ENCODE assay signal across 9 mouse cellular contexts in genomic region chr6:83161442-83161841, GRCm38 (mm10). TPM values are rescaled to one million over a fixed set of nuclear protein-coding genes. Genes with fewer than 3 reads are reported as not detected.
DNase-seq lines count a peak whose midpoint lies in the region; ATAC-seq and TF ChIP-seq lines count a peak whose summit lies in the region.
"Had no signal": no experiment of that assay in that cellular context is flagged by ENCODE, and none has a peak within 500 bp of the region (broad histone marks: within the 10 kb centered on the region; RNA-seq: fewer than 3 reads in every experiment).

No protein-coding gene starts in this region.

- TF ChIP-seq EP300 in liver, embryonic 14.5 days (IDR thresholded peaks at IDR 0.05; ENCODE audit: low read depth), result no peak

- WGBS in heart, embryonic 11.5 days (ENCODE audit: insufficient replicate concordance), result 5% methylated on average over 19 of the region's 19 CpGs
- 10% methylated on average over 19 of the region's 19 CpGs for WGBS in forebrain, postnatal 0 days
- 11% methylated on average over 19 of the region's 19 CpGs for WGBS in liver, embryonic 14.5 days (ENCODE audit: insufficient replicate concordance)

- no peaks in the 10 kb centered on the region for H3K9me3 ChIP-seq in heart, embryonic 11.5 days (replicated peaks; ENCODE audit: control insufficient read depth, low read length)
- H3K9me3 ChIP-seq in E14TG2a.4 (ENCODE audit: low read length), result no peaks in the 10 kb centered on the region
- no peaks in the 10 kb centered on the region for H3K9me3 ChIP-seq in forebrain, postnatal 0 days (ENCODE audit: low read length)
- H3K9me3 ChIP-seq in liver, embryonic 14.5 days (ENCODE audit: control insufficient read depth, low read length), result no peaks in the 10 kb centered on the region

- no peak overlapping the region; the same call in 1 of the 2 replicates for H3K9ac ChIP-seq in heart, embryonic 11.5 days (ENCODE audit: low read depth, low read length)
- no peak overlapping the region for H3K9ac ChIP-seq in forebrain, postnatal 0 days
- no peak overlapping the region for H3K9ac ChIP-seq in liver, embryonic 14.5 days (replicated peaks)

- peak overlapping the region; percentile 76 for H3K4me2 ChIP-seq in heart, embryonic 11.5 days
- H3K4me2 ChIP-seq in forebrain, postnatal 0 days (ENCODE audit: low read depth), result peak overlapping the region; percentile 39
- H3K4me2 ChIP-seq in liver, embryonic 14.5 days (ENCODE audit: low read depth), result peak overlapping the region; percentile 52

- no peak for ATAC-seq in heart, embryonic 11.5 days (replicated peaks; ENCODE audit: insufficient number of reproducible peaks, low FRiP score, low TSS enrichment)
- no peak for ATAC-seq in forebrain, postnatal 0 days
- ATAC-seq in liver, embryonic 14.5 days (ENCODE audit: insufficient read depth), result no peak

- TF ChIP-seq CTCF in E14TG2a.4 (conservative IDR thresholded peaks at IDR 0.05; ENCODE audit: low read length), result no peak
- no peak for TF ChIP-seq CTCF in forebrain, postnatal 0 days (IDR thresholded peaks at IDR 0.05; ENCODE audit: low read depth)
- TF ChIP-seq CTCF in liver, embryonic 14.5 days (IDR thresholded peaks at IDR 0.05; ENCODE audit: low read depth), result no peak

- H3K36me3 ChIP-seq in heart, embryonic 11.5 days (ENCODE audit: control insufficient read depth, insufficient read depth, low read length), result no peaks in the 10 kb centered on the region
- no peaks in the 10 kb centered on the region for H3K36me3 ChIP-seq in E14TG2a.4 (ENCODE audit: insufficient read depth, low read length)
- H3K36me3 ChIP-seq in forebrain, postnatal 0 days (ENCODE audit: insufficient read depth), result no peaks in the 10 kb centered on the region
- H3K36me3 ChIP-seq in liver, embryonic 14.5 days (replicated peaks; ENCODE audit: control insufficient read depth, insufficient read depth, low read depth), result no peaks in the 10 kb centered on the region

- peaks cover 15% of the 10 kb centered on the region for H3K4me1 ChIP-seq in heart, embryonic 11.5 days (ENCODE audit: control insufficient read depth, insufficient read depth, low read length)
- peaks cover 30% of the 10 kb centered on the region for H3K4me1 ChIP-seq in E14TG2a.4 (replicated peaks; ENCODE audit: low read depth, low read length)
- peaks cover 8% of the 10 kb centered on the region for H3K4me1 ChIP-seq in forebrain, postnatal 0 days (ENCODE audit: insufficient read depth)
- peaks cover 5 to 7% of the 10 kb centered on the region in 2 experiments for H3K4me1 ChIP-seq in liver, embryonic 14.5 days (replicated peaks; ENCODE audit: control insufficient read depth in 2 of 2, insufficient read depth in 2 of 2, low read length in 1 of 2)

- no peak for DNase-seq in heart, postnatal 10 days
- DNase-seq in forebrain, postnatal 0 days, result no peak
- no peak for DNase-seq in liver, embryonic 14.5 days (ENCODE audit: low read depth in 3 of 3, low spot score in 3 of 3)
- DNase-seq in cerebellum, adult 18-20 months, result no peak
- DNase-seq in cerebellum, postnatal 14 days, result no peak
- DNase-seq in layer of hippocampus, postnatal 25 days (ENCODE audit: extremely low spot score in 1 of 2, low spot score in 1 of 2), result no peak
- DNase-seq: adrenal gland, postnatal 25 days had no signal

- peaks cover 29% of the 10 kb centered on the region for H3K27me3 ChIP-seq in heart, embryonic 11.5 days (ENCODE audit: control insufficient read depth, insufficient read depth, low read length)
- peaks cover 45% of the 10 kb centered on the region for H3K27me3 ChIP-seq in E14TG2a.4 (ENCODE audit: insufficient read depth, low read length)
- peaks cover 22% of the 10 kb centered on the region for H3K27me3 ChIP-seq in forebrain, postnatal 0 days (ENCODE audit: insufficient read depth, low read length)
- H3K27me3 ChIP-seq in liver, embryonic 14.5 days (ENCODE audit: control insufficient read depth, insufficient read depth, low read length), result peaks cover 39% of the 10 kb centered on the region

- H3K27ac ChIP-seq in heart, embryonic 11.5 days (ENCODE audit: low read depth, low read length), result no peak overlapping the region
- H3K27ac ChIP-seq in forebrain, postnatal 0 days (ENCODE audit: low read depth, low read length), result no peak overlapping the region
- H3K27ac ChIP-seq in liver, embryonic 14.5 days, result no peak overlapping the region

- peak overlapping the region; percentile 43 for H3K4me3 ChIP-seq in heart, embryonic 11.5 days (ENCODE audit: low read depth, low read length)
- peak overlapping the region; percentile 78 for H3K4me3 ChIP-seq in E14TG2a.4 (replicated peaks; ENCODE audit: low read length)
- no peak overlapping the region; the same call in 1 of the 2 replicates for H3K4me3 ChIP-seq in forebrain, postnatal 0 days (ENCODE audit: low read depth, low read length)
- no peak overlapping the region; a peak in 1 of 4 replicates for H3K4me3 ChIP-seq in liver, embryonic 14.5 days (ENCODE audit: insufficient read depth in 1 of 2, low read depth in 2 of 2, low read length in 2 of 2)

- intact Hi-C loops in heart, postnatal 10 days (cut with DNase I), result loop anchor here (2.0 to 5.0 kb wide), 2 partner anchors 106 to 165 kb away; no protein-coding TSS in a partner anchor

RNA-seq across cellular contexts. Expression of gene Dctn1, which starts 4.3 kb away (rescaled TPM):
- 49.7 and 61.1 TPM in 2 replicates for polyA plus RNA-seq in heart, embryonic 11.5 days (2014; fragmentation: Nextera tagmentation; extraction: Ambion mirVana)
- total RNA-seq in heart, postnatal 10 days (2021), result 100 to 1,000 TPM; 121 to 127 TPM
- 97.3 and 126 TPM in 2 replicates for total RNA-seq in forebrain, postnatal 0 days (2014; rRNA removed)
- 132 and 152 TPM in 2 replicates for polyA plus RNA-seq in forebrain, postnatal 0 days (2015; fragmentation: Nextera tagmentation; extraction: Ambion mirVana)
- 16.9 and 21.1 TPM in 2 replicates for polyA plus RNA-seq in liver, embryonic 14.5 days (2012; rRNA removed)
- polyA plus RNA-seq in liver, embryonic 14.5 days (2014; fragmentation: Nextera tagmentation; extraction: Ambion mirVana), result 22.5 and 24.0 TPM in 2 replicates
- 100 to 1,000 TPM; 371 to 399 TPM for total RNA-seq in layer of hippocampus, postnatal 25 days (2021)

RNA-seq across cellular contexts. Expression of gene 1700003E16Rik, which starts 5.2 kb away (rescaled TPM):
- polyA plus RNA-seq in heart, embryonic 11.5 days (2014; fragmentation: Nextera tagmentation; extraction: Ambion mirVana), result 0.14 and 0.27 TPM in 2 replicates
- under 1 TPM in 1 of 2 experiments, not detected in 1; 0.12 TPM for total RNA-seq in heart, postnatal 10 days (2021)
- 17.0 and 17.5 TPM in 2 replicates for total RNA-seq in forebrain, postnatal 0 days (2014; rRNA removed)
- 13.9 and 18.3 TPM in 2 replicates for polyA plus RNA-seq in forebrain, postnatal 0 days (2015; fragmentation: Nextera tagmentation; extraction: Ambion mirVana)
- not detected in 2 replicates for polyA plus RNA-seq in liver, embryonic 14.5 days (2012; rRNA removed)
- polyA plus RNA-seq in liver, embryonic 14.5 days (2014; fragmentation: Nextera tagmentation; extraction: Ambion mirVana), result 0.06 and 0.15 TPM in 2 replicates
- 10 to 100 TPM; 22.1 to 25.0 TPM for total RNA-seq in layer of hippocampus, postnatal 25 days (2021)

RNA-seq across cellular contexts. Expression of gene Wdr54, which starts 5.2 kb away (rescaled TPM):
- 4.5 and 6.9 TPM in 2 replicates for polyA plus RNA-seq in heart, embryonic 11.5 days (2014; fragmentation: Nextera tagmentation; extraction: Ambion mirVana)
- 1 to 10 TPM; 1.7 to 1.8 TPM for total RNA-seq in heart, postnatal 10 days (2021)
- 11.1 and 13.4 TPM in 2 replicates for total RNA-seq in forebrain, postnatal 0 days (2014; rRNA removed)
- 19.7 and 24.1 TPM in 2 replicates for polyA plus RNA-seq in forebrain, postnatal 0 days (2015; fragmentation: Nextera tagmentation; extraction: Ambion mirVana)
- 0.15 and 0.44 TPM in 2 replicates for polyA plus RNA-seq in liver, embryonic 14.5 days (2012; rRNA removed)
- 0.32 and 0.35 TPM in 2 replicates for polyA plus RNA-seq in liver, embryonic 14.5 days (2014; fragmentation: Nextera tagmentation; extraction: Ambion mirVana)
- total RNA-seq in layer of hippocampus, postnatal 25 days (2021), result 10 to 100 TPM; 25.1 to 28.4 TPM

RNA-seq across cellular contexts. Expression of gene Rtkn, which starts 26.2 kb away (rescaled TPM):
- polyA plus RNA-seq in heart, embryonic 11.5 days (2014; fragmentation: Nextera tagmentation; extraction: Ambion mirVana), result 10.8 and 12.4 TPM in 2 replicates
- total RNA-seq in heart, postnatal 10 days (2021), result 10 to 100 TPM; 10.7 to 11.7 TPM
- total RNA-seq in forebrain, postnatal 0 days (2014; rRNA removed), result 17.1 and 19.4 TPM in 2 replicates
- 7.9 and 8.1 TPM in 2 replicates for polyA plus RNA-seq in forebrain, postnatal 0 days (2015; fragmentation: Nextera tagmentation; extraction: Ambion mirVana)
- polyA plus RNA-seq in liver, embryonic 14.5 days (2012; rRNA removed), result 11.1 TPM in 2 replicates
- 5.3 and 5.5 TPM in 2 replicates for polyA plus RNA-seq in liver, embryonic 14.5 days (2014; fragmentation: Nextera tagmentation; extraction: Ambion mirVana)
- 10 to 100 TPM; 83.6 to 93.5 TPM for total RNA-seq in layer of hippocampus, postnatal 25 days (2021)

RNA-seq across cellular contexts. Expression of gene Ino80b, which starts 36.2 kb away (rescaled TPM):
- polyA plus RNA-seq in heart, embryonic 11.5 days (2014; fragmentation: Nextera tagmentation; extraction: Ambion mirVana), result 11.1 and 12.2 TPM in 2 replicates
- total RNA-seq in heart, postnatal 10 days (2021), result 10 to 100 TPM; 14.6 to 17.6 TPM
- total RNA-seq in forebrain, postnatal 0 days (2014; rRNA removed), result 40.1 and 44.5 TPM in 2 replicates
- 14.9 and 15.3 TPM in 2 replicates for polyA plus RNA-seq in forebrain, postnatal 0 days (2015; fragmentation: Nextera tagmentation; extraction: Ambion mirVana)
- polyA plus RNA-seq in liver, embryonic 14.5 days (2012; rRNA removed), result 9.4 and 11.6 TPM in 2 replicates
- polyA plus RNA-seq in liver, embryonic 14.5 days (2014; fragmentation: Nextera tagmentation; extraction: Ambion mirVana), result 4.4 and 5.2 TPM in 2 replicates
- 10 to 100 TPM; 24.0 to 26.2 TPM for total RNA-seq in layer of hippocampus, postnatal 25 days (2021)

Comparison
In these comparisons a context has a peak if more than half of its experiments do, and no peak if none do; other contexts are left out.
1. H3K4me3 ChIP-seq: peak in heart, embryonic 11.5 days (single experiment) and E14TG2a.4 (single experiment); none in forebrain, postnatal 0 days (single experiment) and liver, embryonic 14.5 days (0 of 2).
2. RNA of gene 1700003E16Rik, which starts 5.2 kb away (total RNA-seq): 22.1 to 25.0 TPM in layer of hippocampus, postnatal 25 days and 17.0 to 17.5 TPM in forebrain, postnatal 0 days; 0.12 TPM in heart, postnatal 10 days; every median in the first group is over 10 times any median in the second.
3. Peak in every context shown above with its lines, with median percentiles within 50 percentile points of each other: H3K4me2 ChIP-seq.